Mouse (Mus musculus) neutrophil, adult 83 days (primary cell): ENCODE data around the gene Gpr143. TPM values are rescaled to one million over a fixed set of nuclear protein-coding genes. Genes with fewer than 3 reads are reported as not detected.

Source experiments
- total RNA-seq, 2 experiments: library from RNA; stranded (reverse); gene quantifications; one replicate each; pipeline ENCODE4 v1.2.4; 2023

Gpr143 gene
- total RNA-seq = not detected

GRCm38 (mm10) chrX:152781720-152782403 is at the start of gene Gpr143:
Gene Gpr143 (plus strand): TSS chrX:152781921.

GRCm38 (mm10) chrX:152768891-152769599 is 12.7 kb upstream of the Gpr143 start, which contains the start of gene Shroom2:
Gene Shroom2 (minus strand): TSS chrX:152769465.

Other genes with a start within 250 kb of the Gpr143 start
- not detected for gene Cldn34a, start 218.6 kb upstream of the Gpr143 start, total RNA-seq
- under 1 TPM; 0.11 TPM for gene Shroom2, start 12.5 kb upstream of the Gpr143 start, total RNA-seq
- gene Usp51, start 224.5 kb downstream of the Gpr143 start, total RNA-seq = not detected